Mouse (Mus musculus): ENCODE data around the gene Mrps6.

Mrps6 gene

DNA sequence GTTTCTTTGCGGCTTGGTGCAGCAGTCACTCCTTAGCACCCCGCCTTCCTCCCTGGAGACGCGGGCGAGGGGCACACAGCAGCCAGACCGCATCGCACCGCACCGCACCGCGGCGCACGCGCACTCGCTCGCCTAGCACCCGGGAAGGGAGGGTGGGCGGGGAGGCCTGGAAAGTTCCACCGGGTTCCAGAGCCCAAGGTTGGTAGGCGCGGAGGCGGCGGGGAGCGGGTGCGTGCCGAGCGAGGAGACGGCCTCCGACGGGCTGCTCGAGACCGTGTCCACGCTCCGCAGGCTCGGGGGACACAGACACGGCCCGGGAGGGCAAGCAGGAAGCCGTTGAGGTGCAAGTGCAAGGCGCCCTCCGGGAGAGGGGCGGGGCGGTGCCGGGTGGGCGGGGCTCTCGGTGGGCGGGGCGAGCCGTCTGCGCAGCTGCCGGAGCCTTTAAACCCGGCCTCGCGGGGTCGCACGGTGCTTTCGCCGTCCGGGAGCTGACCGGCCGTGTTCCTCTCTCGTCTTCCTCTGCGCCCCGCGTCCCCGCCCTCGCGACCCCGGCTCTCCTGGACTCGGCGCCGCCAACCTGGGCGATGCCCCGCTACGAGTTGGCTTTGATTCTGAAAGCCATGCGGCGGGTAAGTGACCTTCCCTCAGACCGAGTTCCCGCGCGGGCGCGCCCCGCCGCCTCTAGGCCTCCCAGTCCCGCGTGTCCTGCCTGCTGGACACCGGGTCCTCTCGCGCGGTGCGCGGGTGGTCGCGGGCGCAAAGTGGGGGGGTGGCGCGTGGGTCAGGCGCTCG is at the start of gene Mrps6, which contains the start of the genes Gm49711 and Slc5a3:
Gene Mrps6, plus strand, starts transcription at position 419 of the 792 bp plus-strand sequence.
Gene Gm49711, plus strand, starts transcription at position 465 of the 792 bp plus-strand sequence.
Gene Slc5a3, plus strand, starts transcription at position 471 of the 792 bp plus-strand sequence.
- peak; percentile 88 to 92 for DNase-seq (ENCODE audit: low spot score in 2 of 2)

DNA sequence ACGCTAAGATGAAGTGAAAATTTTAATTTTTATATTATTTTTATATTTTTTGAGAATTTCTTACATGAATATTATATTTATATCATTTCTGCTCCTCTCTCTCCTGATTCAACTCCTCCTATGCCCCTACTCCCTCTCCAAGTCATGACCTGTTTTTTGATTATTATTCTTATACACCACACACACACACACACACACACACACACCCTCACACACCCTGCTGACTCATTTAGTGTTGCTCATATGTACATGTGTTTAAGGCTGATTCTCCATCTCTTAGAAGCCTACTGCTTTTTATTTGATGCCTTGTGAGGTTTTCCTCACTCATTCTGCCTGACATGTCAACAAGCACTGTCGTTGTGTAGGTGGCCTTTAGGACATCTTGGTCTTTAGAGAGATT is 48.5 kb upstream of the Mrps6 start:
- DNase-seq (ENCODE audit: low spot score in 2 of 2): no peak

GRCm38 (mm10) chr16:92016792-92017191 is 41.3 kb upstream of the Mrps6 start:
- no peak for DNase-seq (ENCODE audit: low spot score in 2 of 2)

DNA sequence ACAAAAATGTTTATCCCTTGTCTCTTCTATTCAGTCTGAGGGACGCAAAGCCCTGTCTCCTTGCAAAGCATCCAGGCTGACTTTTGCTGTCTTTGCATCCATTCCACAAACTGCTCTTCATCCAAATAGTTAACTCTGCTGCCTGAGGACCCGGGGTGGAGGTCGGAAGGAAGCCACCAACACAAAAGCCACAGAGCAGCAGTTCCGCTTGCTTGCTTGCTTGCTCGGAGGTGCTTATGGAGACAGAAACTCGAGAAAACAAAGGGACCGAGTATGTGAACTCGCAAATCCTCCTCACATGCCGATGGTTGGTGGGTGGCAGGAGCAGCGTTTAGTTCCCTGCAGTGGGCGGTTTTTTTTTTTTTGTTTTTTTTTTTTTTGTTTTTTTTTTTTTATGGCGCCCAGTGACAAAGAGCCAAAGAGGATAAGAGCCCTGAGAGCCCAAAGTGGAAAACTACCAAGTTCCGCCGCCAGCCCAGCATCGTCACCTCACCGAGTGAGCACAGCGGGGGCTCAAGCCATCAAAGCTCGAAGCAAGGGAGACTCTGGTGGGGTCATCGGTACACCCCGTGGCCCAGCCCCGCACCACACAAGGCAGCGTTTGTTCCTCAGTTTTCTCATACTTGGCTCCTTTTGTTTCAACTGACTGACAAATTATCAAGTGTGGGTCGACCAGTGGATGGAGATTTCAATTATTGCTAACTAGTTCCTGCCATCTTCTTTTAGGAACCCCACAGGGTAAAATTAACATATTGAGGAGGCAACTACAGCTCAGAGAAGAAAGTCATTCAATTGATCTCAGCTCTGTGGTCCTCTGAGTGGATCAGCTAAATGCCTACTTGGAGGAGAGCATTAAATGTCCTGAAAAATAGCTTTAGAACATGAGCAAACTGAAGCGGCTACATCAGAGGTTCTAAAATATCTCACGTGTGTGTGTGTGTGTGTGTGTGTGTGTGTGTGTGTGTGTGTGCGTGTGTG is 38.6 kb upstream of the Mrps6 start:
- DNase-seq (ENCODE audit: low spot score in 2 of 2): peak; percentile 18 to 38

GRCm38 (mm10) chr16:92021656-92022400 is 36.2 kb upstream of the Mrps6 start:
- DNase-seq (ENCODE audit: low spot score in 2 of 2): no peak

GRCm38 (mm10) chr16:92022494-92023283 is 35.4 kb upstream of the Mrps6 start:
- DNase-seq (ENCODE audit: low spot score in 2 of 2): no peak

DNA sequence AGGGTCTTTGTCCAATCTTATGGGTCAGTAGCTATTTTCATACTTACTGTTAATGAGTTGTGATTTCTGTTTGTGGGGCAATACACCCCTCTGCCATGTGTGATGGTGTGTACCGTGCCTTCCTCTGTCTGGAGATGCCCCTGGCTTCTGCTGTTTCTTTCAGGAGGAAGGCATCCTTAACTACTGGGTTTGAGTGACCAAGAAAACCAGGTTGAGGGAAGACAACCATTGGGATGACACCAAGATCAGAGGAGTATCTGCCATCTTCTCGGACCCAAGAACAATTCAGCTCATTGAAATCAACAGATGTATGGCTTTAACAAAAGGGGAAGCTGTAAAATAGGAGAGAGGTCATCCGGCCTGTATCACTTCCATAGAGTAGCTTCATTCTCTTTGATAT is 24.8 kb upstream of the Mrps6 start:
- no peak for DNase-seq (ENCODE audit: low spot score in 2 of 2)

DNA sequence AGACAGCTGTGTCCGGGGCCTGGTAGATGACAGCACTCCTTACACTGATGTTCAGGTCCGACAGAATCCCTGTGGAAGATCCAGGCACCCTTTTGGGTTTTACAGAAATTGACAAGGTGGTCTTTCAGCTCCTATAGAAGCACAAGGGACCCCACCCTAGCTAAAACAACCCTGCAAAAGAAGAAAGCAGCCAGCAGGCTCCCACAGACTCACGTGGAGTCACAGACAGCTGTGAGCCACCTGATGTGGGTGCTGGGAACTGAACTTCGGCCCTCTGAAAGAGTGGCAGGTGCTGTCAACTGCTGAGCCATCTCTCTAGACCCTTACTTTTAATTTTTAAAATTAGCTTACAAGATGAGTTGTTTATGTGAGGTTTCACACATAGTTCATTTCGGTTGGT is 23.4 kb upstream of the Mrps6 start:
- DNase-seq (ENCODE audit: low spot score in 2 of 2): no peak

DNA sequence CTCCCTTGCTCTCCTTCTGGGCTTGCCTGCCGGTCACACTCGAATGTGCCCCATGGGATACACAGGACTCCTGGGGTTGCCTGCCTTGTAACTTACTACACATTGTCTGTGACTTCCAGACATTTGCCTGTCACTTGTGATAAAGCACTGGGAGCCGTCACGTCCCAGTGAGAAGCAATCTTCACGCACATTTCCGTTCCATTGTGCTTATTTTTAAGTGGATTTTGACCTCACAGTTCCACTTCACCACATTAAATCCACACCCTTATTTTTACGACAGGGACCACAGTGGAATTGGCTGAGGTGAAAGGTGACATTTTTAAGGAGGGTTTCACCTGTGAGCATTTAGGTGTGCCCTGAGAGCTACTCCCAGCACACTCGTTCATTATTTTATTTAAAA is 21.4 kb upstream of the Mrps6 start:
- DNase-seq (ENCODE audit: low spot score in 2 of 2): no peak

DNA sequence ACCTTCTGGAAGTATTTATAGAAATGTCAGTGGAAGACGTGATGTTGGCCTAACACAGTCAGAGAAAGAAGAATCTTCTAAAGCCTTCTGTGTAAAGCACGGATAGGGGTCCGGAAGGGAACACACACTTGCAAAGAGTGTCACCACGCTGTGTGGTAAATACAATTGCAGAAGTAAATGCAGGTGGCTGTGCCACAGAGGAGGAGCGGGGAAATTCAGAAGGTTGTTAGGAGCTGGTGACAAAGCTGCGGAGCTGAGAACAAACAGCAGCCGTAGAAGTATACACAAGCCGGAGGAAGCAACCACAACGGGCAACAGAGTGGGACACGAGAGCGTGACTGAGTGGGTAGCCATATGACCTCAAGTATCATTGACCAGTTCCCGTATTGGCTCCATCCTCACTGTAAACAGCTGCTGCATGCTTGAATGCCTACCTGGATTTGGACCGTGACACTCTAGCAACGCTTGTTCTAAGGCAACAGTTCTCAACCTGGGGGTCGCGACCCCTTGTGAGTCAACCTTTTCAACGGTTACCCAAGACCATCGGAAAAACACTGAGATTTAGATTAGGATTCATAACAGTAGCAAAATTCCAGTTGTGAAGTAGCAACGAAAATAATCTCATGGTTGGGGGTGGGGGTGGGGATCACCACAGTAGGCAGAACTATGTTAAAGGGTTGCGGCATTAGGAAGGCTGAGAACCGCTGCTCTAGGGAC is 20.0 kb upstream of the Mrps6 start:
- DNase-seq (ENCODE audit: low spot score in 2 of 2): no peak

DNA sequence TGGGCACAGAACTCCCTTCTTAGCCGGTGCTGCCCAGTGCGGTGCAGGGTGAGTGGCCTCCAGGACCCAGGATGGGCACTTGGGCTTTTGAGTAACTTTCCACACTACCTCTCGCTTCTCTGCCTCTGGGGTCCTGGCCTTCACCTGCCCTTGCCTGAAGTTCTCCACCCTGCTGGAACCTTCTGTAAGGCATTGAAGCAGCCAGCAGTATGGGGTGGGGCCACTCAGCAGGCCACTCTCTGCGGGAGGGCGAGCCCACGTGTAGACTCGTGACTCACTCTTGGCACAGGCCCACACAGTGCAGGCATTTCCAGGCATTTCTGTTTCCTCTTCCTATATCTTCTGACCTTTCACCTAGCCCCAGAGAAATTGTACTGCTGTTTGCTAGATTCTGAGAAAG is 18.6 kb upstream of the Mrps6 start:
- no peak for DNase-seq (ENCODE audit: low spot score in 2 of 2)

- DNase-seq (ENCODE audit: low spot score in 2 of 2): no peak
Observed at GRCm38 (mm10) chr16:92039966-92040365, 18.1 kb upstream of the Mrps6 start.

GRCm38 (mm10) chr16:92051777-92052310 is 6.2 kb upstream of the Mrps6 start:
- DNase-seq (ENCODE audit: low spot score in 2 of 2): no peak

- no peak for DNase-seq (ENCODE audit: low spot score in 2 of 2)
Observed at GRCm38 (mm10) chr16:92052569-92052968, 5.5 kb upstream of the Mrps6 start.

DNA sequence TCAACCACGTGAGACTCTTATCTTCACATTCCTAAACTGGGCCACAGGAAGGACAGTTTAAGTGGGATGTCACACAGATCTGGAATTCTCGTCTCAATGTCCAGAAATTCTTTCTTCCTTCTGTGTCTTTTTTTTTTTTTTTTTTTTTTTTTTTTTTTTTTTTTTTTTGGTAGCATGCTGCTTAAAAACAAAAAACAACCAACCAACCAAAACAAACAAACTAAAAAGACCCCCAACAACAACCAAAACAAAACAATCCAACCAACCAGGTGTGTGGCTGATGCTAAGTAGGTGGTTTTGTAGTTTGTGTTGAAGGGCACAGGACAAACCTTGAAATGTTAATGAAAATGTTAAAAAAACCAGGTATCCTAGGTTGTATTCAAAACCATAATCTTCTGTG is 1.4 kb upstream of the Mrps6 start:
- no peak for DNase-seq (ENCODE audit: low spot score in 2 of 2)

DNA sequence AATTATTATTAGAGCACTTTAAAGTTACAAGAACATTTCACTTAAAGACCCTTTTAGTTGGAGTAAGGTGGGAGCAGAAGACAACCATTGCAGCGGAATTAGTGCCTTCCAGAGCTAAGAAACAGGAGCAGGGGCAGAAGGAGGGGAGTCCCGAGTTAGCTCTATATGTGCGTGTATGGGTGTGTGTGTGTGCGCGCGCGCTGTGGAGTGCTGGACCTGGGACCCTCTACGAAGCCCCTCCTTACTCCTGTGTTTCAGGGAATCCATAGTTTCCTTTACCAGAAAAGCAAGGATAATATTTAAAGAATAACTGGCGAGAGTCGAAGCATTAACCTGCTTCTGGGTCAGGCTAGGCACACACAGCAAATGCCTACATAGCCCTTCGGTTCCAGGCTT is 616 bp upstream of the Mrps6 start:
- peak in 1 of 2 experiments; percentile 11 for DNase-seq (ENCODE audit: low spot score in 2 of 2)

DNA sequence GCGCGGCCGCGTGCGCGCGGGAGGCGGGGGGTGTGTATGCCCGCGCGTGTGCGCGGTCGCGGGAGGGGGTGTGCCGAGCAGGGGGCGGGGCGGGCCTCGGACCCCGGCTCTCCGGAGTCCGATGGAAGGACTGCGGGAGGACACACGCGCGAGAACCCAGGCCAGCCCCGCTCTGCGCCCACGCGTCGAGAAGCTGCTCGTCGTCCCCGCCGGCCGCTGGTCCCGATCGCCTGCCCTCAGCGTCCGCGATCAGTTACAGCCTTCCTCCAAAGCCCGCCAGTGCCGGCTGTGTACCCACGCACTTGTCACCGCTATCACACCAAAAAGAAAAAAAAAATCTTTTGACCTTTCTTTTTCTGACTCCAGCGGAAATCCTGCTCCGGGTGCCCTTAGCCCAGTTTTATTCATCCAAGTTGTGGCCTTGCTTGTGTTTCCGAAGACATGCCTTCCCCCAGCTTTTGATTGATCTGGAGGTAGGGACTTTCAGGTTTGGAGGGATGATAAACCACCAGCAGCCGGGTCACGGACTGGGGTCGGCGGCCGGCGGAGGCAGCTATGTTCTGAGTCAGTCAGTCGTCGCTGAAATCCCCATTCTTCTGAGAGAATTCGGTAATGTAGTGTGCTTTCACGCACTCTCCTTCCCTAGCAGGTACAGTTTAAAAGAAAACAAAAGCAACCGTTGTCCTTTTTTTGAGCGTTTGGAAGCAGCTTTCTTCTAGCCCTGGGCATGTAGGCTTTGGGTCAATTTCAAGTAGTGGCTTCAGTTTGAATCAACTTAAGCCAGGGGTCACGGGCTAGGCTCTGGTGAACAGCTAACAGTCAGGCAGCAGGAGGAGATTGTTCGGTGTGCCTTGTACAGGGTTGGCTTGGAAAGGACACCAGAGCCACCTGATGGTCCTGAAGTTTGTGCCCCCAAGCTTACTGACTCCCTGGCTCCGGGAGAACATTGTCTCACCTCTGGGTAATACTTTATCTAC is 862 bp downstream of the Mrps6 start:
- DNase-seq (ENCODE audit: low spot score in 2 of 2): peak; percentile 8 to 14

DNA sequence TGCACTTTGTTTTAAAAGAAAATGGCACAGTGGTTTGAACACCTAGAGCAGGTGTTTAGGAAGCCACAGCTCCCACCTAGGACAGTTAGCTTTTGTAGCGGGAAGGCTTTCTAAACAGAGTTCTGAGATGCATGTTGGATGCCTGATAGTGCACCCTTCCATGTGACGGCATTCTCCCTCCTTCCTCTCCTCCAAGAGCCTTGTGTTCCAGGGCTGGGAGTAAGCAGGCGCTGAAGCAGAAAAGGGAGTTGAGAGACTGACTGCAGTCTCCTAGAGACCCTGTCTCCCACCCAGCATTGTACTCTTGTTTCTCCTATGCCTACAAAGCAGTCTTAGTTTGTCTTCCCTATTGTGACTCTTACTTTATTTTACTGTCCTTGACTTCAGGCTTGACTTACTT is 2.1 kb downstream of the Mrps6 start:
- no peak for DNase-seq (ENCODE audit: low spot score in 2 of 2)

DNA sequence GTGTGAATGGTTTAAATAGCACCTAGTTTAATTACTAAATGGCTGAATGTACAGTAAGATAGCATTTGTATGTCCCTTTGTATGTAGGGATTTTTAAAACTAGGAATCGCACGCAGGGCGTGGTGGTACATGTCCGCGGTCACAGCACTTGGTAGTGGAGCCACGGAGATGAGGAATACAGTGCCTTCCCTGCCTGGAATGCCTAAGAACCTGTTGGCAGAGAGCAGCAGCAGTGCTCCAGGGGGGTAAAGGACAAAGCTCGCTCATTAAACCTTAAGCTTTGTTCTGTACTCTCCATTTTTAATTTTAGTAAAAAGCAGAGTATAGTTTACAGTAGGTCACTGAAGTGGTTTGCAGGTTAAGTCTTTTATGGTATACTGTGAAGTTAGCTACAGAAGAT is 3.5 kb downstream of the Mrps6 start:
- DNase-seq (ENCODE audit: low spot score in 2 of 2): no peak

Data from frontal cortex, postnatal 36 days (tissue).